Mouse (Mus musculus) ZHBTc4 (cell line): ENCODE measurements around the gene Ppp1r9a.

Source experiments
- DNase-seq: peaks from one replicate; pipeline ENCODE4 v3.0.0-alpha.2; 2011; ENCODE audit warnings: low read depth, low spot score

Ppp1r9a gene

GRCm38 (mm10) chr6:5155313-5155927, 252.7 kb downstream of the Ppp1r9a start:
- DNase-seq = no peak

GRCm38 (mm10) chr6:5156541-5157425, 254.1 kb downstream of the Ppp1r9a start:
- DNase-seq = no peak

GRCm38 (mm10) chr6:5159385-5159791, 256.7 kb downstream of the Ppp1r9a start:
- no peak for DNase-seq

DNA sequence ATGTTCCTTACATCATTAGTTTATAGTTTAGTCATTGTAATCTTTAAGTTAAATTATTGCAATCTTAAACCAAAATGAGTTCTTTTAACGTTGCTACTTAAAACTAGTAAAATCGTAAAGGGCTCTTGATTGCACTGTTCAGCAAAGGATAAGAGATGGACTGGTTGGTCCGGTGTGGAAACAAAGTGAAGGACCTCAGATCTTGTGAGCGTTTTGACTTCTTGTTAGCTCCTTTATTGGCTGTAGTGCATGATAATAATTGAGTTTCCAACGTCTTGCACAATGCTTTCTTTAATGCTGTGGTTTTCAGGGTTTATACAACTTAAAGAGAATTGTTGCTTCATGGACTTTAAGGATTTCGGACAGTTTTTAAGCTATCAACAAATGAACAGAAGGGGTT, 259.3 kb downstream of the Ppp1r9a start:
- no peak for DNase-seq

DNA sequence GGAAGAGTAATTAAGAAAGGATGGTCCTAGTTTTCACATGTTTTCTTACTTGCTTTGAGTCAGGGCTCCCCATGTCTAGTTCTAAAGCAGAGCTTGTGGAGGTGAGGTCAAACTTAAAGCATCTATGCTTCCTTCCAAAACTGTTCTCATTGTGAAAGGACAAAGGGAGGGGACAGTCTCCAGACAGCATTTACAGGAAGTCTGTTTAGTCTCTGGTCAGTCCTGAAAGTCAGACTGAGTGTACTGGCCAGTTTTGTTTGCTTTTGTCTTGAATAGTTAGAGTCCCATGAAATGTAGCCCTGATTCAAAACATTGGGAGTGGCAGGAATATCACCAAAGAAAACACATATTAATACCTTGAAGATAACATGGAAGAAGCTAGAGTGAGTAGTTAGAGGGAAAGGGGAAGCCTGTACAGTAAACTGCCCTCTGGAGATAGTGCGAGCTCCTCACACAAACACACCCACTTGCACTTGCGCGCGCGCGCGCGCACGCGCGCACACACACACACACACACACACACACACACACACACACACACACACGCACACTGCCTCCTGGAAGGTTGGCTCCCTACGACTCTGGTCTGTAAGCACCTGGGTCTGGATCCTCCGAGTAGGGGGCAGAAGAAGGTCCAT, 260.9 kb downstream of the Ppp1r9a start:
- no peak for DNase-seq

DNA sequence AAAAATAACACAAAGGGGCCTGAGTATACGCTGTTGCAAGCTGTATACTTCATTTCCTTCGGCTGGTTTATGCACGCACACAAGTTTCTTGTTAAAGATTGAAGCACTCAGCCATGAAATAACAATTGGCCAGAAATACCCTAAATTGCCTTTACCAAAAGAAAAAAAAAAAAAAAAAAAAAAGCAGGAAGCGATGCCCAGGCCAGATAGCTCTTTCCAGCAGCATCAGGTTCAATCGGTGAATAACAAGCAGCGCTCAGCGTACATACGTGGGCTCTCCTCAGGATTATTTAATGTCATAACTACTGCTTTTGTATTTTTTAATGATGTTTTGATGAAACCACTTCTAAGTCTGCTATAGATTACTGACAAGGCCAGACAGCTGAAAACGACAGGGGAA, 262.1 kb downstream of the Ppp1r9a start:
- DNase-seq = no peak

GRCm38 (mm10) chr6:5167051-5167677, 264.4 kb downstream of the Ppp1r9a start:
- DNase-seq = peak; percentile 26

DNA sequence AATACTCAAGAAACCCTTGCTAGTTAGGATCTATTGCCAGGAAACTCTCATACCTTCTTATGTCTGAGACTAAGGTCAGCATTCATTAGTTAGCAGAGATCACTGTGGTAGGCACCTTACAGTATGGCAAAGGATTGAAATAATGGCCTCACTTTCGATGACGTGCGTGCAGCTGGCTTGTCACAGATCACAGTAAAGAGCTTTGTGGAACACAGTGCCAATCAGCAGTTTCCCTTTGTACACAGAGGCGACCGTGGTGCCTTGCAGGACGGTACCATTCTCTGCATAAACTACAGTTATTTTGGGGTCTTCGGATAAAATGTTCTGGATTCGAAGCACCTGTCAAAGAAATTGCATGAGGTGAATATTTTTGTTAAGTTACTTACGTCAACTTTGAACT, 265.4 kb downstream of the Ppp1r9a start:
- no peak for DNase-seq

DNA sequence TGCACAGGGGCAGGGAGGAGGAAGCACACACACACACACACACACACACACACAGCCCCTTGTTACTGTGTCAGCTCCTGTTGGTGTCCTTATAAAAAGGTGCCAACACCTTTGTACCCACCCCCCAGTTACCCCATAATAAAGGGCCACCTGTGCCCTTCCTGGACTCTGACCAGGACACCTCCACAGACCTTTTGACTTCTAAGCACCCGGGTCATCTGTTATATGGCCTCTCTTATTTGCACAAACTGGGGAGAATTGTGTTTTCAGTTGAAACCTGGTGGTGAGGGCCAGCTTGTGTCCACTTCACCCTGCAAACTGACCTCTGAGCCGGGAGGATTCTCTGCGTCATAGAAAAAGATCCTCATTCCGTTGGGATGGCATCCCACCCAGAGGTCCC, 268.7 kb downstream of the Ppp1r9a start:
- DNase-seq = no peak

DNA sequence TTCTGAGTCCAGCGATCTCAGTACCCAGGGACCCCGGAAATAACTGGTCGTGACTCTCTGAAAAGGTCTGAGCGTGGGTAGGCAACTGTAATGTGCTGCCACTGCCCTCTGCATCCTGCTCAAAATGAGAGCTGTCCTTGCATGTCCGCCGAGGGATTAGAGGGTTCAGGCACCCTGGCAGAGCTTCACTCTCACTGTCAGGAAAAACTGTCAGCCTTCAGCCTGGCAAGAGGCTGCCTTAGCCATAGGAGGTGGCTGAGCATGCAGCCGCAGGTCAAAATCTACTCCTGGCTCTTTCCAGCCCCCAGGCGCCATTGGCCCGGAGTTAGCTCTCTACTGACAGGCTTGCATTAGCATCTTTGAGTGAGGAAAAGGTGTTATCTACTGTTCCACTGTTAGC, 269.9 kb downstream of the Ppp1r9a start:
- peak; percentile 48 for DNase-seq

GRCm38 (mm10) chr6:5174179-5174812, 271.6 kb downstream of the Ppp1r9a start:
- DNase-seq = no peak

- no peak for DNase-seq
Observed at GRCm38 (mm10) chr6:5177967-5178891, 275.5 kb downstream of the Ppp1r9a start.

GRCm38 (mm10) chr6:5179189-5179588, 276.5 kb downstream of the Ppp1r9a start:
- no peak for DNase-seq

GRCm38 (mm10) chr6:5180645-5181044, 277.9 kb downstream of the Ppp1r9a start:
- no peak for DNase-seq

DNA sequence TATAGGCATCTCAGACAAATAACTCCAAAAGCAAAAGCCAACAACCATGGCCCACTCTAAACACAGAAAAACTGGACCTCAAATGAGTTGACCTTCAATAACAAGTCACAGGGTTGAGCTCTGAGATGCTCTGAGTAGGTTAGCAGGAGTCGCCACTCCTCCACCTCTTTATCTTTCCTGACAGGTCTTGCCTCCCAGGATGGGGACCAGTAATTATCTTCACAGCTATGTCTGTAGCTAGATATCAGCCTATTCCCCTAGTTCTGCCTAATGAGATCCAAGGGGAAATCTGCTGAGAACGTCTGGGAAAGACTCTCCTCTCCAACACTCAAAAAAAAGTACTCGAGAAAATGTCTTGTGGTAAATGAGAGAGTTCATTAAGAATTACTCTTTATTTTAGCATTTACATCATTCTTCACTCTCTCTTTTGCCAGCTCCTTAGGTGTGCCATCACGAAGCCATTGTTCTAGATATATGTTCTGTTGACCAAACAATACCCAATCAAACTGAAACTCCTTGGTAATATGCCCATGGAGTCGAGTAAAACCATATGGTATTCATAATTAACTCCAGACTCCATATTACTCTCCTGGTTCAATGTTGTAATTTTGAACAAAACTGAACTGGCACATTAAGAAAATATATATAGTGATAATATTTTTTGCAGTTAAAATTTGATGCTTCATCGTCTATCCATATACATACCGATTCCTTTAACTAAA, 283.7 kb downstream of the Ppp1r9a start:
- DNase-seq = no peak

GRCm38 (mm10) chr6:5187586-5187985, 284.9 kb downstream of the Ppp1r9a start:
- no peak for DNase-seq

GRCm38 (mm10) chr6:5188036-5188435, 285.3 kb downstream of the Ppp1r9a start:
- no peak for DNase-seq

DNA sequence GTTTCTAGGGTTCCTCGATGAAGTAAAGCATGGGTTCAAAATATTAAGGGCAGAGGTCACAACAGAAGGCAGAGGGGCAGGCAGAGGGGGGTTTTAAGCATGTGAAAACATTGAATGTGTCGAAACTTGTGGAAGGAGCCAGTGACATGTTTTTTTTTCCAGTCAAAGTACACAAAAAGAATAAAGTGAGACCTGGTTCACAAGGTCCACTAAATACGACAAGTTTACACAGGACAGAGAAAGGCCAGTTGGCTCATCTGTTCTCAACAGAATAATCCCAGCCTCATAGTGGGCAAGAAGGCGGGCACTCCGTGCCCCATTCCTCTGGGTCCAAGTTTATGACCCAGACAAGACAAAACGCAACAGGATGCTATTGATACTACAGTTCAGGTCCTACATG, 286.2 kb downstream of the Ppp1r9a start:
- DNase-seq = no peak

DNA sequence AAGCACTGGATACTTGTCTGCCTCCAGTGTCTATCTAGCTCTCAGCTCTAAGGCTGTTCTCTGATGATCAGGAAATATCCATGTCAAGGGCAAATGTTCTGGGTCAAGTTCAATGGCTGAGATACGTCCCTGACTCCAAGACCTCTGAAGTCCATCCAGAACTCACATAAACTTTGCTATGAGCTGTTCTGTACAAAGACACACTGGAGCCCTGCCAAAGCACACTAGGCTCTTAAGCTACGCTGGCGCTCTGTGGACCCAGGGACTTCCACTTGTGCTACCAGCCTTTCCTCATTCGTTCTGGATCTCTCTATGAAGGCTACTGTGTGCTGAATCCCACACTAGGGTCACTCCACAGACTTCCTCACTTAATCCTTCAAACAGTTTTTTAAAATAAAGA, 286.8 kb downstream of the Ppp1r9a start:
- no peak for DNase-seq

DNA sequence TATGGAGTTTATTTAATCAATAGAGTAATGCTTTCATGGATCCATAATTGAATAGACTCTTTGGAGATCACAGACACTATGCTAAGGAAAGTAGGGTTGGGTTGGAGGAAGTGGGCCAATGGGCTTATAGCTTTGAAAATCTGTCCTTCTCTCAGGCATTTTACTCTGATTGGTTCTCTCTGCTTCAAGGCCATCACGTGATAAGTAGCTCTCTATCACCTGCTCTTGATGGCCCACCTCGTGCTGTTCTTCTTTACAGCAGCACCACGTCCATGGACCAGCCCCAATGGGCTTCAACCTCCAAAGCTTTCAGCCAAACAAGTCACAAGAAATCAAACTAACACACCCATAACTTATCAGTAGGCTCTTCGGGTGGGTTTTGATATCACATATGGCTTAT, 288.0 kb downstream of the Ppp1r9a start:
- no peak for DNase-seq
